Mouse (Mus musculus) limb, embryonic 13.5 days (tissue): ENCODE data around the gene Ruvbl2. TPM values are rescaled to one million over a fixed set of nuclear protein-coding genes. Genes with fewer than 3 reads are reported as not detected.
A peak's percentile ranks its signal among the peaks of the same experiment; 100 is the strongest.

Experiments used
- ATAC-seq: fragments of 200-750 bp; cut with Nextera tagmentation; 2 replicates; pipeline ENCODE4 v1.8.0; 2017; ENCODE audit warnings: low read depth, moderate number of reproducible peaks, moderate TSS enrichment; ENCODE audit not compliant: low FRiP score
- H3K27ac ChIP-seq: fragments of 300-500 bp; sonication (generic); 2 replicates; pipeline ENCODE4 v1.5.1; 2015; ENCODE audit warnings: inconsistent platforms, mild to moderate bottlenecking, moderate library complexity
- H3K27me3 ChIP-seq: fragments of 300-500 bp; sonication (generic); 2 replicates; pipeline ENCODE4 v1.6.1; 2015; ENCODE audit warnings: mild to moderate bottlenecking, inconsistent platforms
- H3K36me3 ChIP-seq: fragments of 300-500 bp; sonication (generic); 2 replicates; pipeline ENCODE4 v1.6.1; 2015; ENCODE audit warnings: inconsistent platforms, mild to moderate bottlenecking, moderate library complexity
- H3K4me1 ChIP-seq: fragments of 300-500 bp; sonication (generic); 2 replicates; pipeline ENCODE4 v1.6.1; 2015; ENCODE audit warnings: inconsistent platforms
- H3K4me2 ChIP-seq: fragments of 300-500 bp; sonication (generic); replicated peaks from 2 replicates; pipeline ENCODE4 v1.6.1; 2015; ENCODE audit warnings: inconsistent platforms, mild to moderate bottlenecking, moderate library complexity
- H3K4me3 ChIP-seq: fragments of 300-500 bp; sonication (generic); 2 replicates; pipeline ENCODE4 v1.5.1; 2015; ENCODE audit warnings: moderate library complexity, mild to moderate bottlenecking, inconsistent platforms
- H3K9ac ChIP-seq: fragments of 300-500 bp; sonication (generic); 2 replicates; pipeline ENCODE4 v1.6.1; 2015; ENCODE audit warnings: mild to moderate bottlenecking, inconsistent platforms
- H3K9me3 ChIP-seq: fragments of 300-500 bp; sonication (generic); 2 replicates; pipeline ENCODE4 v1.6.1; 2016; ENCODE audit warnings: inconsistent platforms
- WGBS: fragments of 180-500 bp; shearing (Covaris S2); methylation state at CpG from one replicate; pipeline ENCODE4 v1.1.7; 2015; 5-methylcytosine and 5-hydroxymethylcytosine counted together
- polyA plus RNA-seq: library from polyadenylated mRNA; unstranded; fragments of >200 nt; fragmentation: Nextera tagmentation; extraction: Ambion mirVana; gene quantifications from 2 replicates; pipeline ENCODE4 v1.2.1, GENCODE M21; 2015

The Ruvbl2 gene
- polyA plus RNA-seq, 1 experiment from 2014 or later: 142 TPM

GRCm38 (mm10) chr7:45446589-45446988 is 8.7 kb upstream of the Ruvbl2 start:
- H3K27ac ChIP-seq: no peak overlapping the region
- no peak for ATAC-seq
- H3K4me3 ChIP-seq: no peak overlapping the region
- H3K36me3 ChIP-seq: peaks cover 70% of the 10 kb centered on the region
- H3K4me2 ChIP-seq: no peak overlapping the region
- H3K9me3 ChIP-seq: no peaks in the 10 kb centered on the region
- no peak overlapping the region for H3K9ac ChIP-seq
- H3K4me1 ChIP-seq: no peaks in the 10 kb centered on the region
- no peaks in the 10 kb centered on the region for H3K27me3 ChIP-seq

GRCm38 (mm10) chr7:45443526-45444420 is 5.9 kb upstream of the Ruvbl2 start:
- no peak for ATAC-seq
- H3K4me1 ChIP-seq: no peaks in the 10 kb centered on the region
- H3K27ac ChIP-seq: no peak overlapping the region
- H3K27me3 ChIP-seq: no peaks in the 10 kb centered on the region
- no peak overlapping the region for H3K4me2 ChIP-seq
- 86% methylated on average over 22 of the region's 22 CpGs for WGBS
- no peaks in the 10 kb centered on the region for H3K9me3 ChIP-seq
- no peak overlapping the region for H3K9ac ChIP-seq
- no peak overlapping the region for H3K4me3 ChIP-seq
- peaks cover 74% of the 10 kb centered on the region for H3K36me3 ChIP-seq

- ATAC-seq: no peak
- Histone ChIP-seq H3K4me1 (peaks cover 47% of the 10 kb centered on the region), H3K36me3 (peaks cover 27% of the 10 kb centered on the region), H3K27me3 (no peaks in the 10 kb centered on the region), H3K27ac (no peak overlapping the region), H3K9me3 (no peaks in the 10 kb centered on the region), H3K4me2 (peak overlapping the region; percentile 82), H3K4me3 (0 out of 2 replicates have a peak overlapping the region, but pooled peaks have one; percentile 13), H3K9ac (no peak overlapping the region)
- WGBS: 20% methylated on average over 6 of the region's 6 CpGs
Observed at GRCm38 (mm10) chr7:45437046-45437445, 850 bp downstream of the Ruvbl2 start.

- Histone ChIP-seq H3K9ac (peak overlapping the region; percentile 77; the same call in 1 of the 2 replicates), H3K4me1 (peaks cover 47% of the 10 kb centered on the region), H3K9me3 (no peaks in the 10 kb centered on the region), H3K36me3 (peaks cover 29% of the 10 kb centered on the region), H3K27ac (no peak overlapping the region), H3K4me2 (peak overlapping the region; percentile 82), H3K4me3 (0 out of 2 replicates have a peak overlapping the region, but pooled peaks have one; percentile 13), H3K27me3 (no peaks in the 10 kb centered on the region)
- 90% methylated on average over 5 of the region's 5 CpGs for WGBS
- no peak for ATAC-seq
Observed at GRCm38 (mm10) chr7:45436444-45436843, 1.5 kb downstream of the Ruvbl2 start.

GRCm38 (mm10) chr7:45435038-45435437 is 2.9 kb downstream of the Ruvbl2 start:
- Histone ChIP-seq H3K4me1 (peaks cover 47% of the 10 kb centered on the region), H3K9me3 (no peaks in the 10 kb centered on the region), H3K4me3 (peak overlapping the region; percentile 93), H3K27ac (peak overlapping the region; percentile 72; the same call in 1 of the 2 replicates), H3K9ac (peak overlapping the region; percentile 77), H3K4me2 (peak overlapping the region; percentile 82), H3K27me3 (no peaks in the 10 kb centered on the region), H3K36me3 (peaks cover 29% of the 10 kb centered on the region)
- ATAC-seq: no peak; the same call in 1 of the 2 replicates
- 3% methylated on average over 16 of the region's 16 CpGs for WGBS

GRCm38 (mm10) chr7:45434203-45435015 is 3.5 kb downstream of the Ruvbl2 start, which contains the start of gene Gys1:
TSS of gene Gys1 (plus strand) at chr7:45434844.
- Histone ChIP-seq H3K27me3 (no peaks in the 10 kb centered on the region), H3K9ac (peak within 1 kb of the TSS; percentile 94)
- WGBS: under 1% methylated on average over 45 of the region's 45 CpGs

GRCm38 (mm10) chr7:45433835-45434202 is 4.1 kb downstream of the Ruvbl2 start:
- peak overlapping the region; percentile 98 for H3K4me2 ChIP-seq
- no peak for ATAC-seq
- no peaks in the 10 kb centered on the region for H3K27me3 ChIP-seq
- H3K27ac ChIP-seq: peak overlapping the region; percentile 88
- WGBS: 2% methylated on average over 7 of the region's 7 CpGs
- H3K4me3 ChIP-seq: peak overlapping the region; percentile 93
- peak overlapping the region; percentile 94 for H3K9ac ChIP-seq
- peaks cover 47% of the 10 kb centered on the region for H3K4me1 ChIP-seq
- no peaks in the 10 kb centered on the region for H3K9me3 ChIP-seq
- H3K36me3 ChIP-seq: peaks cover 33% of the 10 kb centered on the region

More at GRCm38 (mm10) chr7:45434203-45435015, 3.5 kb downstream of the Ruvbl2 start, which contains the start of gene Gys1:
- Histone ChIP-seq H3K9me3 (no peaks in the 10 kb centered on the region), H3K27ac (peak within 1 kb of the TSS; percentile 88), H3K4me2 (peak within 1 kb of the TSS; percentile 98), H3K4me3 (peak within 1 kb of the TSS; percentile 93), H3K4me1 (peaks cover 47% of the 10 kb centered on the region), H3K36me3 (peaks cover 29% of the 10 kb centered on the region)
- peak; percentile 97 for ATAC-seq

GRCm38 (mm10) chr7:45426556-45426955 is 11.3 kb downstream of the Ruvbl2 start:
- H3K4me3 ChIP-seq: no peak overlapping the region

GRCm38 (mm10) chr7:45421194-45421593 is 16.7 kb downstream of the Ruvbl2 start:
- Histone ChIP-seq H3K4me2 (no peak overlapping the region), H3K4me1 (peaks cover 26% of the 10 kb centered on the region), H3K9ac (no peak overlapping the region), H3K27me3 (peaks cover 55% of the 10 kb centered on the region), H3K27ac (no peak overlapping the region), H3K9me3 (no peaks in the 10 kb centered on the region), H3K36me3 (peaks cover 57% of the 10 kb centered on the region), H3K4me3 (no peak overlapping the region)
- 89% methylated on average over 14 of the region's 14 CpGs for WGBS
- no peak for ATAC-seq

More at GRCm38 (mm10) chr7:45426556-45426955, 11.3 kb downstream of the Ruvbl2 start:
- WGBS: 89% methylated on average over 8 of the region's 8 CpGs
- H3K27me3 ChIP-seq: peaks cover under 1% of the 10 kb centered on the region; the same call in 1 of the 2 replicates
- H3K27ac ChIP-seq: no peak overlapping the region
- no peaks in the 10 kb centered on the region for H3K4me1 ChIP-seq
- no peak overlapping the region for H3K4me2 ChIP-seq
- ATAC-seq: no peak
- no peaks in the 10 kb centered on the region for H3K9me3 ChIP-seq
- H3K36me3 ChIP-seq: peaks cover 99% of the 10 kb centered on the region
- H3K9ac ChIP-seq: no peak overlapping the region

- Histone ChIP-seq H3K27me3 (peaks cover 61% of the 10 kb centered on the region), H3K4me2 (peak within 1 kb of the TSS; percentile 52), H3K4me3 (peak within 1 kb of the TSS; percentile 11; the same call in 1 of the 2 replicates), H3K9ac (peak within 1 kb of the TSS; percentile 31; the same call in 1 of the 2 replicates), H3K27ac (0 out of 2 replicates have a peak within 1 kb of the TSS, but pooled peaks have one; percentile 10), H3K36me3 (peaks cover 52% of the 10 kb centered on the region), H3K4me1 (peaks cover 29% of the 10 kb centered on the region), H3K9me3 (no peaks in the 10 kb centered on the region)
- ATAC-seq: no peak
- 48% methylated on average over 6 of the region's 6 CpGs for WGBS
Observed at GRCm38 (mm10) chr7:45420615-45420919, 17.3 kb downstream of the Ruvbl2 start, which contains the start of gene Lhb. TSS of gene Lhb (plus strand) at chr7:45420820.

- H3K4me3 ChIP-seq: peak overlapping the region; percentile 11; the same call in 1 of the 2 replicates
- peak overlapping the region; percentile 31; the same call in 1 of the 2 replicates for H3K9ac ChIP-seq
- ATAC-seq: no peak
- H3K27me3 ChIP-seq: peaks cover 66% of the 10 kb centered on the region
- no peaks in the 10 kb centered on the region for H3K9me3 ChIP-seq
- H3K36me3 ChIP-seq: peaks cover 46% of the 10 kb centered on the region
- 0 out of 2 replicates have a peak overlapping the region, but pooled peaks have one; percentile 10 for H3K27ac ChIP-seq
- peak overlapping the region; percentile 52 for H3K4me2 ChIP-seq
- 7% methylated on average over 27 of the region's 27 CpGs for WGBS
- H3K4me1 ChIP-seq: peaks cover 34% of the 10 kb centered on the region
Observed at GRCm38 (mm10) chr7:45419859-45420614, 17.9 kb downstream of the Ruvbl2 start.
